Mouse (Mus musculus): Measurements from ENCODE around the gene Rdh9. TPM values are rescaled to one million over a fixed set of nuclear protein-coding genes. Genes with fewer than 3 reads are reported as not detected.

The Rdh9 gene
- polyA plus RNA-seq (2016; fragmentation: Nextera tagmentation; extraction: Ambion mirVana) = 0.09 TPM in 1 of 2 replicates, not detected in the other

GRCm38 (mm10) chr10:127776011-127776410 lies at the start of gene Rdh9:
Gene Rdh9 (plus strand): TSS chr10:127776386.
- Histone ChIP-seq H3K27ac (no peak within 1 kb of the TSS), H3K4me3 (no peak within 1 kb of the TSS), H3K4me1 (no peaks in the 10 kb centered on the region), H3K4me2 (replicated peaks) (no peak within 1 kb of the TSS), H3K27me3 (no peaks in the 10 kb centered on the region), H3K9ac (no peak within 1 kb of the TSS), H3K9me3 (no peaks in the 10 kb centered on the region), H3K36me3 (no peaks in the 10 kb centered on the region)
- WGBS = 77% methylated on average over 2 of the region's 2 CpGs
- ATAC-seq (ENCODE audit: insufficient number of reproducible peaks, insufficient read depth, low FRiP score, low TSS enrichment) = no peak

- no peaks in the 10 kb centered on the region; the same call in 1 of the 2 replicates for H3K27me3 ChIP-seq
- no peak overlapping the region for H3K4me3 ChIP-seq
- H3K36me3 ChIP-seq = no peaks in the 10 kb centered on the region
- no peak overlapping the region for H3K4me2 ChIP-seq (replicated peaks)
- ATAC-seq (ENCODE audit: insufficient number of reproducible peaks, insufficient read depth, low FRiP score, low TSS enrichment) = no peak
- no peak overlapping the region for H3K9ac ChIP-seq
- H3K4me1 ChIP-seq = 0 out of 2 replicates have a peak, but pooled peaks cover 6% of the 10 kb centered on the region
- H3K27ac ChIP-seq = no peak overlapping the region
- H3K9me3 ChIP-seq = no peaks in the 10 kb centered on the region
- WGBS = 71% methylated on average over 8 of the region's 8 CpGs
Observed at GRCm38 (mm10) chr10:127728437-127728836, 47.7 kb upstream of the Rdh9 start.

- H3K9me3 ChIP-seq = no peaks in the 10 kb centered on the region
- H3K27ac ChIP-seq = no peak overlapping the region
- H3K4me3 ChIP-seq = no peak overlapping the region
- H3K36me3 ChIP-seq = no peaks in the 10 kb centered on the region
- WGBS = 54% methylated on average over 11 of the region's 11 CpGs
- H3K4me2 ChIP-seq (replicated peaks) = no peak overlapping the region
- H3K9ac ChIP-seq = no peak overlapping the region
- no peak for ATAC-seq (ENCODE audit: insufficient number of reproducible peaks, insufficient read depth, low FRiP score, low TSS enrichment)
- 0 out of 2 replicates have a peak, but pooled peaks cover 6% of the 10 kb centered on the region for H3K4me1 ChIP-seq
- no peaks in the 10 kb centered on the region; the same call in 1 of the 2 replicates for H3K27me3 ChIP-seq
Observed at GRCm38 (mm10) chr10:127730285-127730932, 45.8 kb upstream of the Rdh9 start.

GRCm38 (mm10) chr10:127730933-127731310 lies 45.3 kb upstream of the Rdh9 start:
- H3K9me3 ChIP-seq = no peaks in the 10 kb centered on the region
- H3K27ac ChIP-seq = no peak overlapping the region
- H3K4me1 ChIP-seq = 0 out of 2 replicates have a peak, but pooled peaks cover 6% of the 10 kb centered on the region
- no peak overlapping the region for H3K4me2 ChIP-seq (replicated peaks)
- H3K36me3 ChIP-seq = no peaks in the 10 kb centered on the region
- 26% methylated on average over 9 of the region's 9 CpGs for WGBS
- no peak overlapping the region for H3K9ac ChIP-seq
- no peaks in the 10 kb centered on the region; the same call in 1 of the 2 replicates for H3K27me3 ChIP-seq
- ATAC-seq (ENCODE audit: insufficient number of reproducible peaks, insufficient read depth, low FRiP score, low TSS enrichment) = no peak
- no peak overlapping the region for H3K4me3 ChIP-seq

- Histone ChIP-seq H3K9me3 (no peaks in the 10 kb centered on the region), H3K36me3 (no peaks in the 10 kb centered on the region), H3K27ac (no peak overlapping the region), H3K4me1 (0 out of 2 replicates have a peak, but pooled peaks cover 6% of the 10 kb centered on the region), H3K4me2 (replicated peaks) (no peak overlapping the region), H3K4me3 (no peak overlapping the region), H3K9ac (no peak overlapping the region), H3K27me3 (no peaks in the 10 kb centered on the region; the same call in 1 of the 2 replicates)
- no peak for ATAC-seq (ENCODE audit: insufficient number of reproducible peaks, insufficient read depth, low FRiP score, low TSS enrichment)
- WGBS = 35% methylated on average over 5 of the region's 5 CpGs
Observed at GRCm38 (mm10) chr10:127731397-127731796, 44.8 kb upstream of the Rdh9 start.

- H3K4me2 ChIP-seq (replicated peaks) = no peak overlapping the region
- H3K36me3 ChIP-seq = no peaks in the 10 kb centered on the region
- no peak overlapping the region for H3K4me3 ChIP-seq
- no peak overlapping the region for H3K9ac ChIP-seq
- H3K4me1 ChIP-seq = 0 out of 2 replicates have a peak, but pooled peaks cover 6% of the 10 kb centered on the region
- 38% methylated on average over 5 of the region's 5 CpGs for WGBS
- no peak for ATAC-seq (ENCODE audit: insufficient number of reproducible peaks, insufficient read depth, low FRiP score, low TSS enrichment)
- H3K9me3 ChIP-seq = no peaks in the 10 kb centered on the region
- no peaks in the 10 kb centered on the region for H3K27me3 ChIP-seq
- H3K27ac ChIP-seq = no peak overlapping the region
Observed at GRCm38 (mm10) chr10:127734434-127734833, 41.8 kb upstream of the Rdh9 start.

- no peak overlapping the region for H3K9ac ChIP-seq
- no peak overlapping the region for H3K4me2 ChIP-seq (replicated peaks)
- H3K27ac ChIP-seq = no peak overlapping the region
- ATAC-seq (ENCODE audit: insufficient number of reproducible peaks, insufficient read depth, low FRiP score, low TSS enrichment) = no peak
- no peaks in the 10 kb centered on the region for H3K27me3 ChIP-seq
- H3K36me3 ChIP-seq = peaks cover 1% of the 10 kb centered on the region
- peaks cover 9% of the 10 kb centered on the region for H3K4me1 ChIP-seq
- WGBS = 62% methylated on average over 2 of the region's 2 CpGs
- no peaks in the 10 kb centered on the region for H3K9me3 ChIP-seq
- no peak overlapping the region for H3K4me3 ChIP-seq
Observed at GRCm38 (mm10) chr10:127736266-127736665, 39.9 kb upstream of the Rdh9 start.

GRCm38 (mm10) chr10:127736916-127737315 lies 39.3 kb upstream of the Rdh9 start:
- Histone ChIP-seq H3K9me3 (no peaks in the 10 kb centered on the region), H3K4me1 (peaks cover 7% of the 10 kb centered on the region)
- no peak for ATAC-seq (ENCODE audit: insufficient number of reproducible peaks, insufficient read depth, low FRiP score, low TSS enrichment)

GRCm38 (mm10) chr10:127737552-127737951 lies 38.6 kb upstream of the Rdh9 start:
- H3K9ac ChIP-seq = no peak overlapping the region
- H3K4me2 ChIP-seq (replicated peaks) = no peak overlapping the region
- no peaks in the 10 kb centered on the region for H3K27me3 ChIP-seq
- no peak for ATAC-seq (ENCODE audit: insufficient number of reproducible peaks, insufficient read depth, low FRiP score, low TSS enrichment)
- peaks cover 14% of the 10 kb centered on the region for H3K36me3 ChIP-seq
- H3K4me1 ChIP-seq = peaks cover 7% of the 10 kb centered on the region
- H3K27ac ChIP-seq = no peak overlapping the region
- H3K4me3 ChIP-seq = no peak overlapping the region
- H3K9me3 ChIP-seq = no peaks in the 10 kb centered on the region
- WGBS = 25% methylated on average over 2 of the region's 2 CpGs

More at GRCm38 (mm10) chr10:127736916-127737315, 39.3 kb upstream of the Rdh9 start:
- no peak overlapping the region for H3K4me3 ChIP-seq
- no peak overlapping the region for H3K4me2 ChIP-seq (replicated peaks)
- peaks cover 8% of the 10 kb centered on the region for H3K36me3 ChIP-seq
- 65% methylated on average over 4 of the region's 4 CpGs for WGBS
- no peak overlapping the region for H3K27ac ChIP-seq
- H3K9ac ChIP-seq = no peak overlapping the region
- no peaks in the 10 kb centered on the region for H3K27me3 ChIP-seq

- no peak overlapping the region for H3K9ac ChIP-seq
- no peak overlapping the region; the same call in 1 of the 2 replicates for H3K4me3 ChIP-seq
- H3K4me1 ChIP-seq = peaks cover 7% of the 10 kb centered on the region
- H3K27ac ChIP-seq = no peak overlapping the region
- H3K27me3 ChIP-seq = no peaks in the 10 kb centered on the region
- peak overlapping the region; percentile 49 for H3K4me2 ChIP-seq (replicated peaks)
- 46% methylated on average over 13 of the region's 13 CpGs for WGBS
- H3K36me3 ChIP-seq = peaks cover 22% of the 10 kb centered on the region
- ATAC-seq (ENCODE audit: insufficient number of reproducible peaks, insufficient read depth, low FRiP score, low TSS enrichment) = no peak
- H3K9me3 ChIP-seq = no peaks in the 10 kb centered on the region
Observed at GRCm38 (mm10) chr10:127738151-127738882, 37.9 kb upstream of the Rdh9 start.

GRCm38 (mm10) chr10:127739083-127739660 lies 37.0 kb upstream of the Rdh9 start, which contains the start of gene Zbtb39:
Gene Zbtb39 (plus strand): TSS chr10:127739538.
- Histone ChIP-seq H3K9ac (peak within 1 kb of the TSS; percentile 98), H3K27me3 (no peaks in the 10 kb centered on the region), H3K27ac (peak within 1 kb of the TSS; percentile 86), H3K9me3 (no peaks in the 10 kb centered on the region), H3K4me2 (replicated peaks) (peak within 1 kb of the TSS; percentile 71), H3K36me3 (peaks cover 30% of the 10 kb centered on the region), H3K4me3 (peak within 1 kb of the TSS; percentile 98), H3K4me1 (peaks cover 7% of the 10 kb centered on the region)
- WGBS = under 1% methylated on average over 40 of the region's 61 CpGs
- peak; percentile 62 for ATAC-seq (ENCODE audit: insufficient number of reproducible peaks, insufficient read depth, low FRiP score, low TSS enrichment)
